ENCODE assay signal across 16 mouse cellular contexts in genomic region chr1:12010607-12011006, GRCm38 (mm10).
DNase-seq lines count a peak whose midpoint lies in the region; ATAC-seq lines count a peak whose summit lies in the region.
"Had no signal": no experiment of that assay in that cellular context is flagged by ENCODE, and none has a peak within 500 bp of the region (broad histone marks: within the 10 kb centered on the region; RNA-seq: fewer than 3 reads in every experiment).

No protein-coding gene starts in this region.

- peak; percentile 48 for DNase-seq in left cerebral cortex, adult 11 months (ENCODE audit: low spot score)
- no peak for DNase-seq in left cerebral cortex, postnatal 4 days
- peak; percentile 36 to 56 for DNase-seq in left cerebral cortex, adult 9 months (ENCODE audit: low spot score in 2 of 2)
- peak; percentile 23 to 74 for DNase-seq in right cerebral cortex, postnatal 36 days (ENCODE audit: low spot score in 2 of 2)
- no peak for DNase-seq in urinary bladder, postnatal 4 days (ENCODE audit: low spot score in 2 of 2)
- DNase-seq in B cell, adult 2 months, result no peak
- DNase-seq: adrenal gland, adult 2 months; cerebellum, adult 11-12 months; cerebellum, postnatal 10 days; kidney, adult 11 months; liver; lung, postnatal 4 days; thymus, adult 2 months; thymus, postnatal 4 days had no signal

- intact Hi-C loops in left cerebral cortex, postnatal 4 days (cut with DNase I), result no loop called here

- peak; percentile 100 for ATAC-seq in frontal cortex, adult (ENCODE audit: low TSS enrichment)
- ATAC-seq: midbrain, embryonic 15.5 days had no signal

Comparison
In these comparisons a context has a peak if more than half of its experiments do, and no peak if none do; other contexts are left out.
1. DNase-seq: peak in left cerebral cortex, adult 11 months (single experiment), left cerebral cortex, adult 9 months (2 of 2) and right cerebral cortex, postnatal 36 days (2 of 2); none in left cerebral cortex, postnatal 4 days (single experiment), urinary bladder, postnatal 4 days (0 of 2) and B cell, adult 2 months (0 of 2).